Mouse (Mus musculus): Measurements from ENCODE around the gene Zcchc24. TPM values are rescaled to one million over a fixed set of nuclear protein-coding genes. Genes with fewer than 3 reads are reported as not detected.

Gene Zcchc24
- polyA plus RNA-seq, 2 experiments = 45.1 to 52.7 TPM

DNA sequence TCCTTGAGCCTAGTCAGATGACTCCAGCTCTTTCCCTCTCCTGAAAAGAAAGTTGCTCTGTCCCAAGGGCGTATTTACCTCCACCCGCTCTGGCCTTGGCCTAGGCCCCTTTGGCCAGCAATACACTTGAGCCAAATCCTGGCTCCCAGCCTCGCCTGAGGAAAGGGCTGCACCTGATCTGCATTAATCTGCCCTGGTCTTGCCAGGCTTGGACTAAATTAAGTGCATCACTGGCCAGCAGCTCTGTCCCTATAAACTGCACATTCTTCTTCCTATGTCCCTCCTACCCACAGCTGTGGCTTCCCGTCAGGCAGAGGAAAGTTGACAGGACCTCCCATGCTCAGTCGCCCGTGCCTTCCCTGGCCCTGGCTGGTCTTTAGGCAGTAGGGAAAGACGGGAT lies 37.0 kb upstream of the Zcchc24 start:
- no peak for TF ChIP-seq POLR2A (IDR thresholded peaks at IDR 0.05; ENCODE audit: borderline replicate concordance, extremely low read depth, insufficient read depth, insufficient read length)
- no peaks in the 10 kb centered on the region for H3K9me3 ChIP-seq (ENCODE audit: control insufficient read depth, low read length)
- WGBS = 34% methylated on average over 7 of the region's 7 CpGs
- no peaks in the 10 kb centered on the region for H3K27me3 ChIP-seq (ENCODE audit: control insufficient read depth, insufficient read depth, low read length)
- H3K36me3 ChIP-seq (ENCODE audit: control insufficient read depth, insufficient read depth, low read length) = no peaks in the 10 kb centered on the region
- H3K4me3 ChIP-seq (replicated peaks; ENCODE audit: low read length) = no peak overlapping the region
- peaks cover 20% of the 10 kb centered on the region for H3K4me1 ChIP-seq (ENCODE audit: control insufficient read depth, insufficient read depth, low read length)
- H3K9ac ChIP-seq (ENCODE audit: low read depth, low read length, severe bottlenecking) = no peak overlapping the region
- ATAC-seq (ENCODE audit: low FRiP score, low read depth) (peak; percentile 56; the same call in 1 of the 2 replicates), DNase-seq (ENCODE audit: low spot score) (peak; percentile 61)
- H3K4me2 ChIP-seq (replicated peaks; ENCODE audit: low read depth, low read length, severe bottlenecking) = no peak overlapping the region
- peak overlapping the region; percentile 33; the same call in 1 of the 2 replicates for H3K27ac ChIP-seq (replicated peaks; ENCODE audit: low read depth, low read length)

DNA sequence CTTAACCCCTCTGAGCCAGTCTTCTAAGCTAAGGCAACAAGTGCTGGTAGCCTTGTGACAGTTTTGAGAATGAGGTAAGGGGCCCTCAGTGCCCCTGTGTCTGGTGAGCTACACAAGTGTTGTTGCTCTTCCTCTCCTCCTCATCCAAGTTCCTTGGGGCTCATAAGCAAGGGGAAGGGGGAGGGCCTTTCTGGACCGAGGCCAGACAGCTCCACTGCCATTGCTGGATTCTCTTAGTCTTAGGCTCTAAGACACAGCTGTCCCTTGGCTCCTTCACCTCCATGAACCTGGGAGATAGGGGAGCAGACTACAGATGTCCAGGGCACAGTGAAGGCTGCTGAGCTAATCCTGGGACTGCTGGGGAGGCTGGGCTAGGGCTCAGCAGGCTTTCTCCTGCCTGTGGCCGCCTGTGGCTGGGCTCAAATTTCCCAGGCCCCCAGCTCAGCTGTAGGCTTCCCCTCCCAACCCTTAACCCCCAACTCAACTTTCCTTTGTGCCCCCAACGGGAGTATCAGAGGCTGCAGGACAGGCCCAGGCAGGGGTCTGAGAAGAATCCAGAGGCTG lies 34.5 kb upstream of the Zcchc24 start:
- Histone ChIP-seq H3K27me3 (ENCODE audit: control insufficient read depth, insufficient read depth, low read length) (no peaks in the 10 kb centered on the region), H3K4me3 (replicated peaks; ENCODE audit: low read length) (no peak overlapping the region), H3K27ac (replicated peaks; ENCODE audit: low read depth, low read length) (0 out of 2 replicates have a peak overlapping the region, but pooled peaks have one; percentile 41), H3K9ac (ENCODE audit: low read depth, low read length, severe bottlenecking) (no peak overlapping the region), H3K4me2 (replicated peaks; ENCODE audit: low read depth, low read length, severe bottlenecking) (no peak overlapping the region), H3K4me1 (ENCODE audit: control insufficient read depth, insufficient read depth, low read length) (peaks cover 26% of the 10 kb centered on the region), H3K9me3 (ENCODE audit: control insufficient read depth, low read length) (no peaks in the 10 kb centered on the region), H3K36me3 (ENCODE audit: control insufficient read depth, insufficient read depth, low read length) (no peaks in the 10 kb centered on the region)
- ATAC-seq (ENCODE audit: low FRiP score, low read depth) = peak; percentile 66
- WGBS = 31% methylated on average over 3 of the region's 3 CpGs
- no peak for TF ChIP-seq POLR2A (IDR thresholded peaks at IDR 0.05; ENCODE audit: borderline replicate concordance, extremely low read depth, insufficient read depth, insufficient read length)
- no peak for DNase-seq (ENCODE audit: low spot score)

DNA sequence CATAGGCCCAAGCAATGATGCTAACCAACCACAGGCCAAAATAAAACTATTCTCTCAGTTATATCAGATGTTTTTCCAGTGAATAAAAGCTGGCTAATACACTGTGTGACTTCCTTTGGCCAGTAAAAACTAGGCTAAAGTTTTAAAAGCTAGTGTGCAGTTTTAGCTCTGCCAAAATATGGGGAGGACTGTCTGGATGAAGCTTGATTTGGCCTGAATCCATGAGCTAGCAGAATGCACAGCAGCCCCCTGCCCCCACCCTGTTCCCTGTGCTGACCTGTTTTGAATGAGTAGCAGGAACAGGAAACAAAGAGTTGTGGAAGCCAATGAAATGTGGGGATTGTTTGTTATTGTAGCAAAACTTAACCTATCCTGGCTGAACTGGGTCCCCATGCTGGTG lies 33.7 kb upstream of the Zcchc24 start:
- ATAC-seq (ENCODE audit: low FRiP score, low read depth) (no peak), DNase-seq (ENCODE audit: low spot score) (peak; percentile 64)
- H3K27me3 ChIP-seq (ENCODE audit: control insufficient read depth, insufficient read depth, low read length) = no peaks in the 10 kb centered on the region
- H3K4me3 ChIP-seq (replicated peaks; ENCODE audit: low read length) = no peak overlapping the region
- H3K27ac ChIP-seq (replicated peaks; ENCODE audit: low read depth, low read length) = 0 out of 2 replicates have a peak overlapping the region, but pooled peaks have one; percentile 41
- H3K36me3 ChIP-seq (ENCODE audit: control insufficient read depth, insufficient read depth, low read length) = no peaks in the 10 kb centered on the region
- no peaks in the 10 kb centered on the region for H3K9me3 ChIP-seq (ENCODE audit: control insufficient read depth, low read length)
- no peak for TF ChIP-seq POLR2A (IDR thresholded peaks at IDR 0.05; ENCODE audit: borderline replicate concordance, extremely low read depth, insufficient read depth, insufficient read length)
- peaks cover 26% of the 10 kb centered on the region for H3K4me1 ChIP-seq (ENCODE audit: control insufficient read depth, insufficient read depth, low read length)
- H3K4me2 ChIP-seq (replicated peaks; ENCODE audit: low read depth, low read length, severe bottlenecking) = no peak overlapping the region
- H3K9ac ChIP-seq (ENCODE audit: low read depth, low read length, severe bottlenecking) = no peak overlapping the region

DNA sequence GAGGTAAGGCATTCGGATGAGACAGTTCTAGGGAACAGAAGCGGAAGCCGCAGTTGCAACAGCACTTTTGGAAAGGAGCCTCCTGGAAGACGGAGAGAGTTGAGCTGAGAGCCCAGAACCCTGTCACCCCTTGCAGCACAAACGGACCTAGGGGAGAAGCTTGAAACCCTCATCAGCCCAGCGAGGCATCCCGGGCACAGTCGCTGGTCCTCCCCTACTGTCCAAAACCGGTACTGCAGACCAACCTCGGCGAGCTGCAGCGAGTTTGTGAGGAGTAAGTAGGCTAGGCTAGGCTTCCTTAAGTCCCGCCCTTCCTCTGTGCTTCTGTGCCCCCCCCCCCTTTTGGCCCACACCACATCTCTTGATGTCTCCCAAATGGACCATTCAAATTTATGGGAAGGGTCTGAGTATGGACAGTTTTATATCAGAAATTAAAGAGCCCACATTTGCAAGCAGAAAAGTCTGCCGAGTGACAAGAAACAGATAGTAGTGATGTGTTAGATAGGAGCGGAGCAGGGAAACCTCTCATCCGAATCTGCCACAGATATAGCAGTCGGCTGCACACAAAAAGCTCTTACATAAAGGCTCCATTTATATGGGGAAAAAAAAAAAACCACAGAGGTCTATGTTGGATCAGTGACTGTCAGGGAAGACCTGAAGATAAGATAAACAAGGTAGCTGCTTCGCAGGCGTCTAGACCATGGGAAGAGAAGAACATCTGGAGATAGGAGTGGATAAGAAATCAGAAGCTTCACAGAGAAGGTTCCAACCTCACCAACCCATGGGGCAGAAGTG lies 31.5 kb upstream of the Zcchc24 start:
- Histone ChIP-seq H3K27ac (replicated peaks; ENCODE audit: low read depth, low read length) (no peak overlapping the region), H3K4me2 (replicated peaks; ENCODE audit: low read depth, low read length, severe bottlenecking) (peak overlapping the region; percentile 31), H3K4me3 (replicated peaks; ENCODE audit: low read length) (no peak overlapping the region), H3K27me3 (ENCODE audit: control insufficient read depth, insufficient read depth, low read length) (no peaks in the 10 kb centered on the region), H3K9me3 (ENCODE audit: control insufficient read depth, low read length) (no peaks in the 10 kb centered on the region), H3K4me1 (ENCODE audit: control insufficient read depth, insufficient read depth, low read length) (peaks cover 33% of the 10 kb centered on the region), H3K9ac (ENCODE audit: low read depth, low read length, severe bottlenecking) (no peak overlapping the region), H3K36me3 (ENCODE audit: control insufficient read depth, insufficient read depth, low read length) (no peaks in the 10 kb centered on the region)
- peak; percentile 76 for DNase-seq (ENCODE audit: low spot score)
- no peak for TF ChIP-seq POLR2A (IDR thresholded peaks at IDR 0.05; ENCODE audit: borderline replicate concordance, extremely low read depth, insufficient read depth, insufficient read length)
- peak; percentile 69 for ATAC-seq (ENCODE audit: low FRiP score, low read depth)
- 21% methylated on average over 19 of the region's 19 CpGs for WGBS

DNA sequence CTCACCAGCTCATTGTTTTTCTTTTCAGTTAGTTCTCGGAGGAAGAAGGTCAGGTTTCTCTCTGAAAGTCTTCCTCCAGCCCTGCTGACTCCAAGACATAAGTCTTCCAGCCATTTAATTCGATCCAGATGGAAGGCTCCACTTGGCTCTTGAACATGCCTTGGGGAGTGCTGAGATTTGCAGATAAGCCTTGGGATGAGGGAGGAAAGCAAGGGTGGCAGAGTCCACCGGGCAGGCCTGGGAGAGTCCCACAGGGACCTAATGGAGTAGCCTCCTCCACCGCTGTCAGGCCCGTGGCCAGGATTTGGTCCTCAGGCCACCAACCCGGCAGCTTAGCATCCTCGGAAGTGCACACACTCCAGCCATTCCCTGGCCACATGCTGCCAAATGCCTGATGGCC lies 27.8 kb upstream of the Zcchc24 start:
- ATAC-seq (ENCODE audit: low FRiP score, low read depth) (no peak), DNase-seq (ENCODE audit: low spot score) (no peak)
- no peak overlapping the region for H3K4me3 ChIP-seq (replicated peaks; ENCODE audit: low read length)
- peaks cover 20% of the 10 kb centered on the region for H3K4me1 ChIP-seq (ENCODE audit: control insufficient read depth, insufficient read depth, low read length)
- H3K9ac ChIP-seq (ENCODE audit: low read depth, low read length, severe bottlenecking) = no peak overlapping the region
- TF ChIP-seq POLR2A (IDR thresholded peaks at IDR 0.05; ENCODE audit: borderline replicate concordance, extremely low read depth, insufficient read depth, insufficient read length) = no peak
- no peaks in the 10 kb centered on the region for H3K36me3 ChIP-seq (ENCODE audit: control insufficient read depth, insufficient read depth, low read length)
- H3K27ac ChIP-seq (replicated peaks; ENCODE audit: low read depth, low read length) = no peak overlapping the region
- H3K9me3 ChIP-seq (ENCODE audit: control insufficient read depth, low read length) = 0 out of 2 replicates have a peak, but pooled peaks cover 2% of the 10 kb centered on the region
- WGBS = 42% methylated on average over 7 of the region's 7 CpGs
- no peaks in the 10 kb centered on the region for H3K27me3 ChIP-seq (ENCODE audit: control insufficient read depth, insufficient read depth, low read length)
- H3K4me2 ChIP-seq (replicated peaks; ENCODE audit: low read depth, low read length, severe bottlenecking) = no peak overlapping the region; the same call in 1 of the 2 replicates

Measured in limb, embryonic 14.5 days (tissue).